19 mouse cellular contexts compared by ENCODE assay signal in genomic region chrX:117770252-117770651, GRCm38 (mm10).
A peak's percentile ranks its signal among the peaks of the same experiment; 100 is the strongest.
DNase-seq lines count a peak whose midpoint lies in the region; ATAC-seq and TF ChIP-seq lines count a peak whose summit lies in the region.
"Had no signal": no experiment of that assay in that cellular context is flagged by ENCODE, and none has a peak within 500 bp of the region (broad histone marks: within the 10 kb centered on the region; RNA-seq: fewer than 3 reads in every experiment).

No protein-coding gene starts in this region.

- no peak overlapping the region for H3K9ac ChIP-seq in liver, embryonic 11.5 days (ENCODE audit: low read depth, low read length)
- H3K9ac ChIP-seq in liver, postnatal 0 days (replicated peaks): no peak overlapping the region
- no peak overlapping the region for H3K9ac ChIP-seq in forebrain, embryonic 15.5 days (replicated peaks)
- H3K9ac ChIP-seq: embryonic facial prominence, embryonic 12.5 days; forebrain, embryonic 12.5 days; kidney, embryonic 15.5 days; limb, embryonic 12.5 days; midbrain, embryonic 12.5 days had no signal

- TF ChIP-seq CTCF in liver, postnatal 0 days (IDR thresholded peaks at IDR 0.05; ENCODE audit: low read depth): no peak

- H3K4me1 ChIP-seq in liver, embryonic 11.5 days (replicated peaks; ENCODE audit: control insufficient read depth, insufficient read depth, low read length): no peaks in the 10 kb centered on the region
- H3K4me1 ChIP-seq in liver, postnatal 0 days (ENCODE audit: insufficient read depth): no peaks in the 10 kb centered on the region
- no peaks in the 10 kb centered on the region for H3K4me1 ChIP-seq in forebrain, embryonic 15.5 days
- H3K4me1 ChIP-seq: embryonic facial prominence, embryonic 12.5 days; forebrain, embryonic 12.5 days; kidney, embryonic 15.5 days; limb, embryonic 12.5 days; midbrain, embryonic 12.5 days had no signal

- no peak; the same call in 1 of the 2 replicates for ATAC-seq in liver, embryonic 11.5 days (replicated peaks; ENCODE audit: low FRiP score)
- ATAC-seq in liver, postnatal 0 days: peak; percentile 73
- no peak for ATAC-seq in forebrain, embryonic 15.5 days (replicated peaks)
- ATAC-seq: hindbrain, embryonic 16.5 days had no signal

- H3K4me2 ChIP-seq in liver, embryonic 11.5 days: no peak overlapping the region
- H3K4me2 ChIP-seq in liver, postnatal 0 days (ENCODE audit: low read depth, low read length): no peak overlapping the region
- H3K4me2 ChIP-seq in forebrain, embryonic 15.5 days (replicated peaks): no peak overlapping the region
- H3K4me2 ChIP-seq: embryonic facial prominence, embryonic 12.5 days; forebrain, embryonic 12.5 days; kidney, embryonic 15.5 days; limb, embryonic 12.5 days; midbrain, embryonic 12.5 days had no signal

- no peaks in the 10 kb centered on the region for H3K36me3 ChIP-seq in liver, embryonic 11.5 days (ENCODE audit: control insufficient read depth, insufficient read depth, low read length)
- no peaks in the 10 kb centered on the region for H3K36me3 ChIP-seq in liver, postnatal 0 days (replicated peaks; ENCODE audit: insufficient read depth, low read length)
- H3K36me3 ChIP-seq in forebrain, embryonic 15.5 days: no peaks in the 10 kb centered on the region
- H3K36me3 ChIP-seq: embryonic facial prominence, embryonic 12.5 days; forebrain, embryonic 12.5 days; kidney, embryonic 15.5 days; limb, embryonic 12.5 days; midbrain, embryonic 12.5 days had no signal

- no peaks in the 10 kb centered on the region for H3K27me3 ChIP-seq in liver, embryonic 11.5 days (replicated peaks; ENCODE audit: control insufficient read depth, insufficient read depth, low read length)
- no peaks in the 10 kb centered on the region for H3K27me3 ChIP-seq in liver, postnatal 0 days (ENCODE audit: insufficient read depth, low read length)
- H3K27me3 ChIP-seq in forebrain, embryonic 15.5 days: no peaks in the 10 kb centered on the region
- H3K27me3 ChIP-seq: embryonic facial prominence, embryonic 12.5 days; forebrain, embryonic 12.5 days; kidney, embryonic 15.5 days; limb, embryonic 12.5 days; midbrain, embryonic 12.5 days had no signal

- no peak overlapping the region for H3K4me3 ChIP-seq in liver, embryonic 11.5 days (ENCODE audit: low read depth, low read length)
- no peak overlapping the region for H3K4me3 ChIP-seq in liver, postnatal 0 days (ENCODE audit: low read depth, low read length)
- H3K4me3 ChIP-seq in forebrain, embryonic 15.5 days: no peak overlapping the region
- H3K4me3 ChIP-seq: embryonic facial prominence, embryonic 12.5 days; forebrain, embryonic 12.5 days; kidney, embryonic 15.5 days; limb, embryonic 12.5 days; midbrain, embryonic 12.5 days; myocyte had no signal

- no peak overlapping the region for H3K27ac ChIP-seq in liver, embryonic 11.5 days (ENCODE audit: low read depth, low read length)
- no peak overlapping the region for H3K27ac ChIP-seq in liver, postnatal 0 days (ENCODE audit: low read depth)
- no peak overlapping the region for H3K27ac ChIP-seq in forebrain, embryonic 15.5 days (replicated peaks)
- H3K27ac ChIP-seq: embryonic facial prominence, embryonic 12.5 days; forebrain, embryonic 12.5 days; kidney, embryonic 15.5 days; limb, embryonic 12.5 days; midbrain, embryonic 12.5 days had no signal

- WGBS in liver, embryonic 11.5 days: 58% methylated on average over 2 of the region's 2 CpGs
- WGBS in liver, postnatal 0 days (ENCODE audit: insufficient replicate concordance): 58% methylated on average over 2 of the region's 2 CpGs
- WGBS in forebrain, embryonic 15.5 days: 98% methylated on average over 2 of the region's 2 CpGs

- no peak for TF ChIP-seq EP300 in liver, postnatal 0 days (IDR thresholded peaks at IDR 0.05; ENCODE audit: low read depth)

- no peaks in the 10 kb centered on the region for H3K9me3 ChIP-seq in liver, embryonic 11.5 days (ENCODE audit: control insufficient read depth, low read length)
- H3K9me3 ChIP-seq in liver, postnatal 0 days (ENCODE audit: low read length): no peaks in the 10 kb centered on the region
- H3K9me3 ChIP-seq in forebrain, embryonic 15.5 days: no peaks in the 10 kb centered on the region
- H3K9me3 ChIP-seq: embryonic facial prominence, embryonic 12.5 days; forebrain, embryonic 12.5 days; kidney, embryonic 15.5 days; limb, embryonic 12.5 days; midbrain, embryonic 12.5 days had no signal

- DNase-seq in heart, adult 11 months: peak; percentile 88
- DNase-seq in heart, postnatal 4 days: no peak
- peak; percentile 4 for DNase-seq in liver
- DNase-seq in liver, embryonic 11.5 days (ENCODE audit: low spot score): no peak
- DNase-seq in fibroblast of lung, adult 2 months (ENCODE audit: low read depth): peak; percentile 0
- no peak for DNase-seq in liver, postnatal 0 days
- no peak for DNase-seq in left cerebral cortex, adult 8-10 months (ENCODE audit: low spot score in 2 of 2)
- DNase-seq: adrenal gland, postnatal 10 days; cerebellum, postnatal 25 days; spleen, adult 18-20 months; thymus, postnatal 36 days had no signal

Comparison
In these comparisons a context has a peak if more than half of its experiments do, and no peak if none do; other contexts are left out.
1. DNase-seq: peak in heart, adult 11 months (single experiment), liver (single experiment) and fibroblast of lung, adult 2 months (single experiment); none in heart, postnatal 4 days (single experiment), liver, embryonic 11.5 days (single experiment), liver, postnatal 0 days (single experiment) and left cerebral cortex, adult 8-10 months (0 of 2).